In genomic region chr15:102245461-102245881, GRCm38 (mm10) we compare ENCODE assay signal across 7 mouse cellular contexts. TPM values are rescaled to one million over a fixed set of nuclear protein-coding genes. Genes with fewer than 3 reads are reported as not detected.
DNase-seq lines count a peak whose midpoint lies in the region; ATAC-seq lines count a peak whose summit lies in the region.

No protein-coding gene starts in this region.

- ATAC-seq in forebrain, embryonic 11.5 days (replicated peaks; ENCODE audit: low FRiP score): no peak
- no peak for ATAC-seq in frontal cortex, adult (ENCODE audit: low TSS enrichment)

- no peaks in the 10 kb centered on the region for H3K36me3 ChIP-seq in forebrain, embryonic 11.5 days (ENCODE audit: control insufficient read depth, insufficient read depth, low read length)

- peak overlapping the region; percentile 78 for H3K4me2 ChIP-seq in forebrain, embryonic 11.5 days (ENCODE audit: low read depth, low read length, severe bottlenecking)

- WGBS in forebrain, embryonic 11.5 days: 8% methylated on average over 14 of the region's 14 CpGs

- H3K9ac ChIP-seq in forebrain, embryonic 11.5 days (ENCODE audit: low read length): peak overlapping the region; percentile 54

- H3K27me3 ChIP-seq in forebrain, embryonic 11.5 days (ENCODE audit: control insufficient read depth, insufficient read depth, low read length): peaks cover 43% of the 10 kb centered on the region

- H3K27ac ChIP-seq in forebrain, embryonic 11.5 days (ENCODE audit: low read depth, low read length): no peak overlapping the region

- H3K4me3 ChIP-seq in forebrain, embryonic 11.5 days (ENCODE audit: low read depth, low read length): peak overlapping the region; percentile 54

- peak; percentile 17 for DNase-seq in right cerebral cortex, postnatal 25 days
- no peak for DNase-seq in right cerebral cortex, postnatal 14 days
- DNase-seq in forebrain, embryonic 11.5 days (ENCODE audit: low spot score): no peak
- DNase-seq in kidney, postnatal 10 days: peak; percentile 44
- DNase-seq in neural tube, embryonic 10.5 days (ENCODE audit: extremely low spot score, low spot score): peak; percentile 42
- DNase-seq in layer of hippocampus, postnatal 10 days (ENCODE audit: low spot score in 2 of 2): no peak

- peaks cover 36% of the 10 kb centered on the region for H3K4me1 ChIP-seq in forebrain, embryonic 11.5 days (replicated peaks; ENCODE audit: control insufficient read depth, insufficient read depth, low read length)

- no peaks in the 10 kb centered on the region for H3K9me3 ChIP-seq in forebrain, embryonic 11.5 days (ENCODE audit: control insufficient read depth, low read length)

RNA-seq across cellular contexts. Expression of gene Rarg, which starts 11.8 kb away (rescaled TPM):
- polyA plus RNA-seq in forebrain, embryonic 11.5 days (2014; fragmentation: Nextera tagmentation; extraction: Ambion mirVana): 19.3 and 19.7 TPM in 2 replicates
- 10 to 100 TPM; 12.5 to 15.6 TPM for total RNA-seq in layer of hippocampus, postnatal 10 days (2021)

RNA-seq across cellular contexts. Expression of gene Itgb7, which starts 13.7 kb away (rescaled TPM):
- polyA plus RNA-seq in forebrain, embryonic 11.5 days (2014; fragmentation: Nextera tagmentation; extraction: Ambion mirVana): 0.76 and 1.1 TPM in 2 replicates
- total RNA-seq in layer of hippocampus, postnatal 10 days (2021): 1 to 10 TPM; 1.3 to 2.5 TPM

RNA-seq across cellular contexts. Expression of gene Gm9918, which starts 24.9 kb away (rescaled TPM):
- 0.21 and 0.48 TPM in 2 replicates for polyA plus RNA-seq in forebrain, embryonic 11.5 days (2014; fragmentation: Nextera tagmentation; extraction: Ambion mirVana)
- not detected for total RNA-seq in layer of hippocampus, postnatal 10 days (2021)

RNA-seq across cellular contexts. Expression of gene Mfsd5, which starts 33.8 kb away (rescaled TPM):
- polyA plus RNA-seq in forebrain, embryonic 11.5 days (2014; fragmentation: Nextera tagmentation; extraction: Ambion mirVana): 55.6 and 64.7 TPM in 2 replicates
- total RNA-seq in layer of hippocampus, postnatal 10 days (2021): 10 to 100 TPM; 33.3 to 33.9 TPM

RNA-seq across cellular contexts. Expression of gene Csad, which starts 40.9 kb away (rescaled TPM):
- polyA plus RNA-seq in forebrain, embryonic 11.5 days (2014; fragmentation: Nextera tagmentation; extraction: Ambion mirVana): 38.2 and 39.2 TPM in 2 replicates
- 10 to 100 TPM; 33.0 to 38.7 TPM for total RNA-seq in layer of hippocampus, postnatal 10 days (2021)

Comparison
In these comparisons a context has a peak if more than half of its experiments do, and no peak if none do; other contexts are left out.
1. DNase-seq: peak in right cerebral cortex, postnatal 25 days (single experiment), kidney, postnatal 10 days (single experiment) and neural tube, embryonic 10.5 days (single experiment); none in right cerebral cortex, postnatal 14 days (single experiment), forebrain, embryonic 11.5 days (single experiment) and layer of hippocampus, postnatal 10 days (0 of 2).